Mouse (Mus musculus): Measurements from ENCODE around the gene H2-DMb2.

The H2-DMb2 gene

GRCm38 (mm10) chr17:34118113-34118872 is 24.8 kb upstream of the H2-DMb2 start:
- in situ Hi-C loops (cut with MboI): no loop called here

DNA sequence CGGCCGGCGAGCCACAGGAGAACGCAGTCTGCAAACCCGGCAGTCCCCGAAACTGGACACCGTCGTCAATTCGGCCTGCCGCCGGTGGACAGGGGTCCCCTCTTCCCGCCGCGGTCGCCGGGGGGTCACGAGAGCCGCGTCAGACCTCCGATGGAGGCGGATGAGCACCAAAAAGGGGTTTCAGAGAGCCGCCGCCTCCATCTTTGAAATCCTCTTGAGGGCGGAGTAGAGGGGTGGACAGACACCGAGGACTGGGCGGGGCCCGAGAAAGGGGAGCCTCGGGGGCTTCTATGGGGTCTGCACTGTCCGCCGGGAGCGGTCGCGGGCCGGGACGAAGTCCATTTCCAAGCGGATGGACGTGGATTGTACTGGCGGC is 24.2 kb upstream of the H2-DMb2 start:
- in situ Hi-C loops (cut with MboI): no loop called here

- in situ Hi-C loops (cut with MboI): no loop called here
Measured at GRCm38 (mm10) chr17:34119249-34120179, 23.6 kb upstream of the H2-DMb2 start, which contains the start of gene H2-DMa. H2-DMa (plus strand) TSS chr17:34119541.

DNA sequence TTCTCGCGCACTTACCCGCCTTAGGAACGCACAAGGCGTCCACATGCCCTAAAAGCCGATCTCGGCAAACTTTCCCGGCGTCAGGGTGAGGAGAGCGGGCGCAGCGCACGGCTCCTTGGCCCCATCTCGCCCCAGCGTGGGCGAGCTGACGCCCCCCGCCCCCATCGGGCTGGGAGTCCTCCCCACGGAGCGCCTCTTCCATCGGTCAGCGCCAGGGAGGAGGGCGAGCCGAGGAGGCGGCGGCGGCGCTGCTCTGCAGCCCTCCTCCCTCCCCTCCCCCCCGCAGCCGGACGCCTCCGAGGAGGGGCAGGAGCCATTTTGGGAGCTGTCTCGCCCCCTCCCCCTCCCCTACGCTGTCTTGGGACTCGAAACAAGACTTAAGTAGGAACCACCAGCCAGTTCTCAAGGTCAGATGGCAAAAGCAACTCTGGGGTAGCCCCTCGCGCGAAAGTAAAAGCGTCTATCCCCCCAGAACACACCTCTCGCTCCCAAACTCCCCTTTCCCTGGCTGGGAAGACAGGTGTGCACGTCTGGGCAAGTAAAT is 22.9 kb upstream of the H2-DMb2 start:
- in situ Hi-C loops (cut with MboI): no loop called here

GRCm38 (mm10) chr17:34120814-34121171 is 22.3 kb upstream of the H2-DMb2 start:
- in situ Hi-C loops (cut with MboI): no loop called here

- in situ Hi-C loops (cut with MboI): no loop called here
Measured at GRCm38 (mm10) chr17:34121172-34121878, 21.8 kb upstream of the H2-DMb2 start.

- in situ Hi-C loops (cut with MboI): no loop called here
Measured at GRCm38 (mm10) chr17:34121879-34122187, 21.3 kb upstream of the H2-DMb2 start.

GRCm38 (mm10) chr17:34122188-34122984 is 20.7 kb upstream of the H2-DMb2 start, which contains the start of gene Brd2:
Brd2 (minus strand) TSS chr17:34122634.
- in situ Hi-C loops (cut with MboI): no loop called here

- in situ Hi-C loops (cut with MboI): no loop called here
Measured at GRCm38 (mm10) chr17:34123111-34123510, 20.0 kb upstream of the H2-DMb2 start.

GRCm38 (mm10) chr17:34123518-34123917 is 19.6 kb upstream of the H2-DMb2 start:
- in situ Hi-C loops (cut with MboI): no loop called here

DNA sequence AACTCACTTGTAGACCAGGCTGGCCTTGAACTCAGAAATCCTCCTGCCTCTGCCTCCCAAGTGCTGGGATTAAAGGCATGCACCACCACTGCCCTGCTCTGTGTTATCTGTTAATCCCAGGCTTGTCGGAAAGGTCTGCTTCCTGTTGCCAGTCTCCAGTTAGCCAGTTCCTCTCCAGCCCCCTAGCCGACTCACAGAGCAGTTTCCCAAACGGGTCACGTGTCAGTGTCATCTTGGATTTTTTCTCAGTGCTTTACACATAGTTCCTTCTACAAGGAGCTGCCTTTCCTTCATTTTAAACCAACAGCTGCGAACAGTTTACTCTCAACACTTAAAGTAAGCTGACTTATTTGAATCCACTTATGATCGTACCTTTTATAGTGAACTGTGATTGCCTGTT is 18.5 kb upstream of the H2-DMb2 start:
- in situ Hi-C loops (cut with MboI): no loop called here

GRCm38 (mm10) chr17:34126826-34127420 is 16.2 kb upstream of the H2-DMb2 start:
- in situ Hi-C loops (cut with MboI): no loop called here

- in situ Hi-C loops (cut with MboI): no loop called here
Measured at GRCm38 (mm10) chr17:34127475-34127874, 15.6 kb upstream of the H2-DMb2 start.

DNA sequence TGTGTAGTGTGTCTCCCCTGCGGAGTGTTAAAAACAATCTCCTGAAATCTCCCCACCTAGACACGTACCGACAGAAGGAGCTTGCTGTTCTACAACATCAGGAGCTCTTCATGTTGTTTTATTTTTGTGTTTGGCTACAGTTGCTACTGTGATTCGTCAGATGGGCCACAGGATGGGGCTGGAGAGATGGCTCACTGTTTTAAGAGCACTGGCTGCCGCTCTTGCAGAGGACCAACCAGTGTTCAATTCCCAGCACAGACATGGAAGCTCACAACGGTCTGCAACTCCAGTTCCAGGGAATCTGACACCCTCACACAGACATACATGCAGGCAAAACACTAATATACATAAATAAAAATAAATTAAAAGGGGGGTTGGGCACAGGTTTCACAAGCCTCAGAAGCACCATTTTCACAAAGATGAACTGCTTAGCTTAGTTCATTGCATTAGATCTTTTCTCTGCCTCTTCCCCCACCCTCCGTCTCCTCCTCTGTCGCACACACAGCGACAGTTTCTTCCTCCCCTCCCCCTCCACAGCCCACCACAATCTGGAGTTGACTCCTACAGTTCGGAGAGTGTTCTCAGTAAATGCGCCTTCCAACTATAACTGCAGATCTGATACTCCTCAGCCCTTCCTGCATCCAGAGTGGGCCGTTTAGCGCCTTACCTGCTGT is 14.7 kb upstream of the H2-DMb2 start:
- in situ Hi-C loops (cut with MboI): no loop called here

DNA sequence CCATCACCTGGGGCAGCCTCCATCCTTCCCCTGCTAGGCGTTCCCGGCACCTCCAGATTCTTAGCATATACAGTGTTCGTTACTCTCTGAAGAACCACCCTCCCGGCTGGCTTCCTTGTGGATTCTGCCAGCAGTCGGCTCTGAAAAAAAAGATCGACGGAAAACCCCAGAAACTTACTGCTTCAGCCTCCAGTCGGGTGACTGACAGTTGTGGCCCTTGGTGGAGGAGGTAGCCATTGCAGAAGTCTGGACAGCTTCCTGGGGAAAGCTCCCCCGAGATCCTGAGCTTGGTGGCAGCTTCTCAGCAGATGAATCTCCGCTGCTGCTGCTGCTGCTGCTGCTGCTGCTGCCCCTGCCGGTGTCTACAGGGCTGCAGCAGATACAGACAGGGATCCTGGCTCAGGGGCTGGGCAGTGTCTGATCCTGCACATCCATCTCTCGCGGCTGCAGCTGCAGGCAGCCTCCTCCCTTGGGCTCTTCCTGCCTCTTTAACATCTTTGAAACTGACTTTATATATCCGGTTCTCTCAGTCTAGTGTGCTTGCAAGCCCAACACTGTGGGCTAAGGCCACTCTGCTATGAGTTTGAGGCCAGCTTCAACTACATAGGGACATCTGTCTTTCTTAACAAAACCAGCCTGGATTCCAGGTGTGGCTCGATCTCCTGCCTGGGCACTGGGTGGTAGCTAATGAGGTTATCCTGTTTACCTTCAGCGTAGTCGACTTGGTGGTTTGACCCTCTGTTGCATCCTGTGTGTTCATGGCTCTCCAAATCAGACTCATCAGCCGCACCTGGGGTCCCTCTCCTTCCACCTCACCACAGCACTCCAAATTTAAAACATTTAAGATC is 13.9 kb upstream of the H2-DMb2 start:
- in situ Hi-C loops (cut with MboI): no loop called here

- in situ Hi-C loops (cut with MboI): loop anchor here (5.0 kb wide), 1 partner anchor 37 kb away; no protein-coding TSS in a partner anchor
Measured at GRCm38 (mm10) chr17:34130073-34130947, 12.8 kb upstream of the H2-DMb2 start.

GRCm38 (mm10) chr17:34131911-34132310 is 11.2 kb upstream of the H2-DMb2 start:
- in situ Hi-C loops (cut with MboI): loop anchor here (5.0 kb wide), 1 partner anchor 35 kb away; no protein-coding TSS in a partner anchor

- in situ Hi-C loops (cut with MboI): loop anchor here (5.0 kb wide), 1 partner anchor 34 kb away; no protein-coding TSS in a partner anchor
Measured at GRCm38 (mm10) chr17:34133289-34133688, 9.8 kb upstream of the H2-DMb2 start.

Measured in mature B cell (primary cell).